Mouse (Mus musculus) brain, embryonic 14.5 days (tissue): Measurements from ENCODE around the gene Alox12e.

Experiments used
- CTCF ChIP-seq: fragments of 200-500 bp; IDR thresholded peaks from 2 replicates; pipeline ENCODE4 v1.5.1; 2012; ENCODE audit warnings: inconsistent platforms, mild to moderate bottlenecking, moderate library complexity, borderline replicate concordance; ENCODE audit not compliant: insufficient read depth, insufficient read length; ENCODE audit errors: extremely low read depth
- POLR2A ChIP-seq: fragments of 200-500 bp; IDR thresholded peaks from 2 replicates; pipeline ENCODE4 v1.6.1; 2012; ENCODE audit warnings: mild to moderate bottlenecking, inconsistent platforms, borderline replicate concordance; ENCODE audit not compliant: poor library complexity, insufficient read depth, insufficient read length, severe bottlenecking; ENCODE audit errors: extremely low read depth

DNA sequence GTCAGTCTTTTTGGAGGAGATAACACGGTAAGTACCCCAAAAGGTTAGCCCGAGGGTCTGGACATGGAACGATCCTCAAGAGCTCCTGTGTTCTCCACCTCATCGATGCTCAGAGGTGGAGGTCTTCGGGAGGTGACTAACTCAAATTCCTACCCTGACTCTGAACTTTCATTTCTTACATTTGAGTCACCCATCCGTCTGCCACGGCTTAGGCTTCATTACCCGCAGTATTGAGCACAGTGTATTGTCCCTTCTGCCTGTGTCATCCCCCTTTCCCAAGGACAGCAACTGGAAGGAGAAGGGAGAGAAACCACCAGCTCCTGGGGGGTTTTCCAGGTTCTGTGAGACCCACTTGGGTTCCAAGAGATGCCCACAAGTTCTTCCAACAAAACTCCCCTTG is 2.3 kb upstream of the Alox12e start:
- TF ChIP-seq CTCF (no peak), POLR2A (no peak)
